Mouse (Mus musculus): ENCODE results near the gene Ptpre. TPM values are rescaled to one million over a fixed set of nuclear protein-coding genes. Genes with fewer than 3 reads are reported as not detected.
"Not testable (repeated sequence)": the region's sequence is repeated elsewhere in the genome, so short reads cannot be mapped to it uniquely, and the experiment has no call there.

Gene Ptpre
- polyA plus RNA-seq, 1 experiment from 2014 or later = 2.0 TPM

DNA sequence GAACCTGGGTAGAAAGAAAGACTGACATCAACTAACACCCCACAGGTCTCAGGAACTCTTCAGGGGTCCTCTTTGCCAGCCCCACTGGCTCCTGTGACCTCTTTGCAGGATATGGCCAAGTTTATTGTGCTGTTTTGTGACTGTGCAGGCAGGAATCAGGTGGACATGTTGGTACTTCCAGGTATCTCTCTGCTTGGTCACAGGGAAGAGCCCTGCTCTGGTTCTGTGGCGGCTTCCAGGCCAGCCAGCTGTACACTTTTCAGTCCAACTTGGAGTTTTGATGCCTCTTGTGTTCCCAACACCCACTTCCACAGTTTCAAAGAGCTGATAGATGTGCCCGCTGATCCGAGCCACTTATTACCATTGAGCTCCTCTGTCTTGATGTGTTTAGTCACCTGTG lies 76.1 kb downstream of the Ptpre start:
- Histone ChIP-seq H3K36me3 (ENCODE audit: control insufficient read depth, insufficient read depth, low read length) (no peaks in the 10 kb centered on the region), H3K4me3 (ENCODE audit: low read length) (no peak overlapping the region), H3K27ac (ENCODE audit: low read depth, low read length) (no peak overlapping the region), H3K9ac (ENCODE audit: low read depth, low read length) (no peak overlapping the region), H3K27me3 (ENCODE audit: control insufficient read depth, insufficient read depth, low read length) (no peaks in the 10 kb centered on the region), H3K9me3 (ENCODE audit: control insufficient read depth, low read length) (no peaks in the 10 kb centered on the region; the same call in 1 of the 2 replicates), H3K4me1 (ENCODE audit: control insufficient read depth, insufficient read depth, low read length) (no peaks in the 10 kb centered on the region), H3K4me2 (replicated peaks; ENCODE audit: low read depth, low read length) (no peak overlapping the region)
- 85% methylated on average over 3 of the region's 3 CpGs for WGBS
- ATAC-seq (ENCODE audit: low FRiP score, low TSS enrichment) = no peak

DNA sequence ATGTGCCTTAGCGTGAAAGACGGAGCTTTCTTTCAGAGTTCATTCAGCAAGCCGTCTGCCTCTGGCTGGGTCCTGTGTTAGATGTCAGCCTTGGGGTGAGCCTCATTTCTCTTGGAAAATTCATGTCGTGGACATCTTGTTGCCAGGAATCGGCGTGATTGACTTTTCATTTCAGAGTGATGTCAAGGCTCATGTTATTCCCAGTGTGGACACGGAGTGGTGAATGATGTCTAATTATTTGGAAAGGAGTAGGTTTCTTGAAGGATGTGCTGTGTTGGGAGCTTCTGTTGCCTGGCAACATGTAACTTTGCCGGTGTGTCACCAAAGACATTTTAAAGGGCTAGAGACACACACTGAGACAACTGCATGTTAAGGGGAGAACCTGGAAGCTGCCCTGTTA lies 77.6 kb downstream of the Ptpre start:
- Histone ChIP-seq H3K9ac (ENCODE audit: low read depth, low read length) (no peak overlapping the region), H3K27me3 (ENCODE audit: control insufficient read depth, insufficient read depth, low read length) (no peaks in the 10 kb centered on the region), H3K9me3 (ENCODE audit: control insufficient read depth, low read length) (no peaks in the 10 kb centered on the region; the same call in 1 of the 2 replicates), H3K4me2 (replicated peaks; ENCODE audit: low read depth, low read length) (no peak overlapping the region), H3K27ac (ENCODE audit: low read depth, low read length) (no peak overlapping the region), H3K36me3 (ENCODE audit: control insufficient read depth, insufficient read depth, low read length) (no peaks in the 10 kb centered on the region), H3K4me1 (ENCODE audit: control insufficient read depth, insufficient read depth, low read length) (no peaks in the 10 kb centered on the region), H3K4me3 (ENCODE audit: low read length) (no peak overlapping the region)
- no peak for ATAC-seq (ENCODE audit: low FRiP score, low TSS enrichment)
- WGBS = 89% methylated on average over 8 of the region's 8 CpGs

DNA sequence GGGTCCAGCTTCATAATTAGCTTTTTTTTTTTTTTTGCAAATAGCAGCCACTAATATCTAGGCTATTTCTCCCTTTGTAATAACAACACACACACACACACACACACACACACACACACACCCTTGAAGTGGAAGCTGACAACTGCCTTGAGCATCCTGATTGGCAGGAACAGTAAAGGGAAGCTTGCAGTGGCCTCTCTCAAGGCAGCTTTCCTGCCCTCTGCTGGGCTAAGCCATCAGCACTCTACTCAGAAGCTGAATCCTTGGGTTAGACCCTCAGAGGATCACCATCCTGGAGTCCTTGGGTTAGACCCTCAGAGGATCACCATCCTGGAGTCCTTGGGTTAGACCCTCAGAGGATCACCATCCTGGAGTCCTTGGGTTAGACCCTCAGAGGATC lies 79.2 kb downstream of the Ptpre start:
- H3K4me1 ChIP-seq (ENCODE audit: control insufficient read depth, insufficient read depth, low read length); H3K9me3 ChIP-seq (ENCODE audit: control insufficient read depth, low read length); H3K4me3 ChIP-seq (ENCODE audit: low read length); H3K27ac ChIP-seq (ENCODE audit: low read depth, low read length); H3K36me3 ChIP-seq (ENCODE audit: control insufficient read depth, insufficient read depth, low read length); ATAC-seq (ENCODE audit: low FRiP score, low TSS enrichment); H3K4me2 ChIP-seq (replicated peaks; ENCODE audit: low read depth, low read length); H3K9ac ChIP-seq (ENCODE audit: low read depth, low read length); H3K27me3 ChIP-seq (ENCODE audit: control insufficient read depth, insufficient read depth, low read length): not testable (repeated sequence)

DNA sequence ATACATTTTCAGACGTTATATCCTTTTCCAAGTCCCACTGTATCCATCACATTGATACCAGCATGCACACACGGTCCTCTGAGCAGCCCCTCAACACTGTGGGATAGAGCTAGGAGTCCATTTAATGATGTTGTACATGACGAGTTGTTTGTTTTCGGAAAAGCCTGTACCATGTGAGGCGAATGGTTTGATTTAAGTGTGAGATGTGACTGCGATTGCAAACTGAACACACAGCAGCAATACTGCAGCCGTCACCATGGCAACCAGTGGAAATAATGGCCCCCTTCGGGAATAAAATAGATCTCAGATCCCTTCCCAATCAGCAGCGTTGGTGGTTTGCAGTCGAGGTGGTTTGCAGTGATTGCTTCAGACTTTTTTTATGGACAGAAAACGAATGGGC lies 80.5 kb downstream of the Ptpre start:
- no peak for ATAC-seq (ENCODE audit: low FRiP score, low TSS enrichment)
- H3K9ac ChIP-seq (ENCODE audit: low read depth, low read length) = no peak overlapping the region
- no peaks in the 10 kb centered on the region for H3K4me1 ChIP-seq (ENCODE audit: control insufficient read depth, insufficient read depth, low read length)

DNA sequence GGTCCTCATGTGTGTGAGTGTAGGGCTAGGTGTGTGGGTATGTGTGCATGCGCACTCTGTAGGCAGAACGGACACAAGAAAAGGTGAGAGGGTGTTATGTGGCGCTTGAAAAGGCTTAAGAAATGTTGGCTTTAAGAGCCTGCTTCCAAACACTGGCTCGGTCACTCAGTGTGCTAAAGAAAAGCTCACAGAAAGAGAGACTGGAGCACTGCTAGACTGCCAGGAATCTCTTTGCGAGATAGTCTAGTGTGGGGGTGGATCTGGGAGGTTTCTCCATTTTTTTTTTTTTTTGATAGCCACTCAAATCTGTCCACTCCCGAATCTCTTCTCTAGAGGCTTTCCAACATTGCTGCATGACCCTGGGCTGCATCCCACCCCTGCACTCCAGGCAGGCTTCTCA lies 84.4 kb downstream of the Ptpre start:
- ATAC-seq (ENCODE audit: low FRiP score, low TSS enrichment) = no peak
- Histone ChIP-seq H3K4me2 (replicated peaks; ENCODE audit: low read depth, low read length) (no peak overlapping the region), H3K4me3 (ENCODE audit: low read length) (no peak overlapping the region), H3K27me3 (ENCODE audit: control insufficient read depth, insufficient read depth, low read length) (no peaks in the 10 kb centered on the region), H3K4me1 (ENCODE audit: control insufficient read depth, insufficient read depth, low read length) (no peaks in the 10 kb centered on the region), H3K9me3 (ENCODE audit: control insufficient read depth, low read length) (no peaks in the 10 kb centered on the region; the same call in 1 of the 2 replicates), H3K36me3 (ENCODE audit: control insufficient read depth, insufficient read depth, low read length) (no peaks in the 10 kb centered on the region), H3K27ac (ENCODE audit: low read depth, low read length) (no peak overlapping the region), H3K9ac (ENCODE audit: low read depth, low read length) (no peak overlapping the region)
- 75% methylated on average over 6 of the region's 6 CpGs for WGBS

More for the DNA sequence above, 80.5 kb downstream of the Ptpre start:
- Histone ChIP-seq H3K4me2 (replicated peaks; ENCODE audit: low read depth, low read length) (no peak overlapping the region), H3K36me3 (ENCODE audit: control insufficient read depth, insufficient read depth, low read length) (no peaks in the 10 kb centered on the region), H3K4me3 (ENCODE audit: low read length) (no peak overlapping the region), H3K27me3 (ENCODE audit: control insufficient read depth, insufficient read depth, low read length) (no peaks in the 10 kb centered on the region), H3K27ac (ENCODE audit: low read depth, low read length) (no peak overlapping the region), H3K9me3 (ENCODE audit: control insufficient read depth, low read length) (no peaks in the 10 kb centered on the region; the same call in 1 of the 2 replicates)
- WGBS = 81% methylated on average over 11 of the region's 11 CpGs

- ATAC-seq (ENCODE audit: low FRiP score, low TSS enrichment) = no peak
- H3K27ac ChIP-seq (ENCODE audit: low read depth, low read length) = no peak overlapping the region
Observed at GRCm38 (mm10) chr7:135622241-135622640, 85.0 kb downstream of the Ptpre start.

DNA sequence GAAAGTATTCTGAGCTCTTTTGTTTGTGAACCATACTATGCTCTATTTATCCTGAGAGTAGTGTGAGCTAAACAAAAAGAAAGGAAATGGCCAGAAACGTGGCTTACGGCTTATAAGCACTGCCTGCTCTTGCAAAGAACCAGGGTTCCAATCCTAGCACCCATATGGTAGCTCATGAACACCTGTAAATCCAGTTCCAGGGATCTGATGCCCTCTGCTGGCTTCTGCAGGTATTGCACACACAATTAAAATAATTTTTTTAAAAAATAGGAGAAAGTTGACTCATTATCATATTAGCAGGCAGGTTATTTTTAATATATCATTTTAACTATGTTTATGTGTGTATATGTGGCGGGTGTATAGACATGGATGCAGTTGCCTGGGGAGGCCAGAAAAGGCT lies 87.6 kb downstream of the Ptpre start:
- H3K27ac ChIP-seq (ENCODE audit: low read depth, low read length) = no peak overlapping the region
- no peak for ATAC-seq (ENCODE audit: low FRiP score, low TSS enrichment)
- H3K36me3 ChIP-seq (ENCODE audit: control insufficient read depth, insufficient read depth, low read length) = no peaks in the 10 kb centered on the region
- no peak overlapping the region for H3K4me3 ChIP-seq (ENCODE audit: low read length)
- no peak overlapping the region for H3K4me2 ChIP-seq (replicated peaks; ENCODE audit: low read depth, low read length)
- WGBS = 69% methylated on average over 3 of the region's 3 CpGs
- no peaks in the 10 kb centered on the region for H3K9me3 ChIP-seq (ENCODE audit: control insufficient read depth, low read length)
- H3K9ac ChIP-seq (ENCODE audit: low read depth, low read length) = no peak overlapping the region
- H3K27me3 ChIP-seq (ENCODE audit: control insufficient read depth, insufficient read depth, low read length) = no peaks in the 10 kb centered on the region
- H3K4me1 ChIP-seq (ENCODE audit: control insufficient read depth, insufficient read depth, low read length) = no peaks in the 10 kb centered on the region; the same call in 1 of the 2 replicates

More at GRCm38 (mm10) chr7:135622241-135622640, 85.0 kb downstream of the Ptpre start:
- Histone ChIP-seq H3K36me3 (ENCODE audit: control insufficient read depth, insufficient read depth, low read length) (no peaks in the 10 kb centered on the region), H3K9me3 (ENCODE audit: control insufficient read depth, low read length) (no peaks in the 10 kb centered on the region; the same call in 1 of the 2 replicates), H3K4me2 (replicated peaks; ENCODE audit: low read depth, low read length) (no peak overlapping the region), H3K27me3 (ENCODE audit: control insufficient read depth, insufficient read depth, low read length) (no peaks in the 10 kb centered on the region), H3K4me3 (ENCODE audit: low read length) (no peak overlapping the region), H3K9ac (ENCODE audit: low read depth, low read length) (no peak overlapping the region), H3K4me1 (ENCODE audit: control insufficient read depth, insufficient read depth, low read length) (no peaks in the 10 kb centered on the region)

DNA sequence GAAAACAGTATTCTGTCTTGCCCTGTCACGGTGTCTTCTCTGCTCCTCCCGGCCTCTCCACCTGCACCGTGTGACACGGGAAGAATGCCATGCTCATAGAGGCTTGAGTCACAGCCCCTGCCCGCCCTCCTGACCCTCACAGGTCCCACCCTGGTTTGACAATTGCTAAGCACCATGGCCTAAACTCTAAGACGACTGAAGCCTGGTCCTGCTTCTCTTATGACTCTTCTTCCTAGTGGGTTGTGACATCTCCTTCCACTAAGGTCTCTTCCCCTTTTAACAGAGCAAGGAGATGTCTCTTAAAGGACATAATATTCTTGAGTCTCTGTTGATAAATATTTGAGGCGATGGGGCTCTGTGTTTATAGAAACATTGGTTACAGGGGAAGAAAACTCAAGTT lies 91.1 kb downstream of the Ptpre start:
- 87% methylated on average over 7 of the region's 7 CpGs for WGBS

GRCm38 (mm10) chr7:135629019-135629418 lies 91.7 kb downstream of the Ptpre start:
- H3K4me2 ChIP-seq (replicated peaks; ENCODE audit: low read depth, low read length) = no peak overlapping the region
- no peaks in the 10 kb centered on the region; the same call in 1 of the 2 replicates for H3K4me1 ChIP-seq (ENCODE audit: control insufficient read depth, insufficient read depth, low read length)
- no peak overlapping the region for H3K9ac ChIP-seq (ENCODE audit: low read depth, low read length)
- H3K4me3 ChIP-seq (ENCODE audit: low read length) = no peak overlapping the region
- no peak for ATAC-seq (ENCODE audit: low FRiP score, low TSS enrichment)
- no peaks in the 10 kb centered on the region for H3K27me3 ChIP-seq (ENCODE audit: control insufficient read depth, insufficient read depth, low read length)
- no peaks in the 10 kb centered on the region for H3K36me3 ChIP-seq (ENCODE audit: control insufficient read depth, insufficient read depth, low read length)
- WGBS = 63% methylated on average over 9 of the region's 9 CpGs
- H3K9me3 ChIP-seq (ENCODE audit: control insufficient read depth, low read length) = no peaks in the 10 kb centered on the region
- no peak overlapping the region for H3K27ac ChIP-seq (ENCODE audit: low read depth, low read length)

More for the DNA sequence above, 91.1 kb downstream of the Ptpre start:
- no peak for ATAC-seq (ENCODE audit: low FRiP score, low TSS enrichment)
- no peaks in the 10 kb centered on the region for H3K27me3 ChIP-seq (ENCODE audit: control insufficient read depth, insufficient read depth, low read length)
- H3K9ac ChIP-seq (ENCODE audit: low read depth, low read length) = no peak overlapping the region
- H3K9me3 ChIP-seq (ENCODE audit: control insufficient read depth, low read length) = no peaks in the 10 kb centered on the region
- H3K4me2 ChIP-seq (replicated peaks; ENCODE audit: low read depth, low read length) = no peak overlapping the region
- no peak overlapping the region for H3K27ac ChIP-seq (ENCODE audit: low read depth, low read length)
- no peak overlapping the region for H3K4me3 ChIP-seq (ENCODE audit: low read length)
- no peaks in the 10 kb centered on the region; the same call in 1 of the 2 replicates for H3K4me1 ChIP-seq (ENCODE audit: control insufficient read depth, insufficient read depth, low read length)
- no peaks in the 10 kb centered on the region for H3K36me3 ChIP-seq (ENCODE audit: control insufficient read depth, insufficient read depth, low read length)
